Mouse (Mus musculus) T-helper 1 cell (primary cell): ENCODE measurements around the gene Rgs14.

Source experiments
- in situ Hi-C: fragments of 300-600 bp; cut with MboI, MseI; formaldehyde crosslinking; loops from one replicate; pipeline ENCODE4 v1.15.1; 2025; ENCODE audit warnings: high pct_unique_total_duplicates

The Rgs14 gene

DNA sequence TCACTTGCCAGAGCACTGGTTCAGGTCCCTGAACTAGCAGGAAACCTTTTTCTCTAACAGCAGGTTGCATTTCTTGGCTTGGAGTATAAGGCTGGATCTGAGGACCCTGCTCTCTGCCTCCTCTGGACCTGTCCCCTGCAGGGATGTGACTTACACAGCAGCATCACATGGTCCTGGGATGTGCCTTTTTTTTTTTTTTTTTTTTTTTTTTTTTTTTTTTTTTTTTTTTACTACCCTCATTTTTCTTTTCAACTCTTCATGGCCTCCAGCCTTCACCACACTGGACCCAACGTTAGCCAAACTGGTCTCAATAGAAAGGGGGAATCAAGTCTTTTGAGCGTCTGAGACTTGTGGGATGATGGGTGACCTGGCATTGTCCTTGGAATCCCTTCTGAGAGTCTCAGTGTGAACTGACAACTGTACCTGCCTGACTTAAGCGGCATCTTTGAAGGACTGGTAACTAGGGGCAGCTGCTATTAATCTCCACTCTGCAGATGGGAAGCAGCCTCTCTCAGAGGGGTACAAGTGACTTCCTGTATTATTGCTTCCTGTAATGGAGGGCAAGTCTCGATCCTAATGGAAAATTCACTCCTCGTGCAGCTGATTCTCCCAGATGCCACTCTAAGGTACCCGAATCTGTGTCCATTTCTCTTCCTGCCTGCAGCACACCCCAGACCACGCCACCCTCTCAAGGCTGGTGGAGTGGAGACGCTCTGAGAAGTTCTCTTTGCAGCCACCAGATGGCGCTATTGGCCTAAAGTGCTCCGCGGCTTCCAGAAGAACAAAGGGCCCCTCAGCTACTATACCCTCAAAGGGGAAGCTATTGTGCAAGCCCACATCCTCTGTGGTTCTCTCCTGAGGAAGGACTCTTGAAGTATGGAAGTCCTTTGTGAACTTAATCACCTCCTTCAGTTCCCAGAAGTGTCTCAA is 35.6 kb downstream of the Rgs14 start:
- in situ Hi-C loops, result loop anchor here (5.0 kb wide), 1 partner anchor 117 kb away; no protein-coding TSS in a partner anchor

- in situ Hi-C loops, result loop anchor here (5.0 kb wide), 1 partner anchor 116 kb away; no protein-coding TSS in a partner anchor
Measured at GRCm38 (mm10) chr13:55405783-55406390, 36.4 kb downstream of the Rgs14 start.

GRCm38 (mm10) chr13:55407341-55407740 is 37.8 kb downstream of the Rgs14 start:
- in situ Hi-C loops, result loop anchor here (5.0 kb wide), 1 partner anchor 115 kb away; no protein-coding TSS in a partner anchor

DNA sequence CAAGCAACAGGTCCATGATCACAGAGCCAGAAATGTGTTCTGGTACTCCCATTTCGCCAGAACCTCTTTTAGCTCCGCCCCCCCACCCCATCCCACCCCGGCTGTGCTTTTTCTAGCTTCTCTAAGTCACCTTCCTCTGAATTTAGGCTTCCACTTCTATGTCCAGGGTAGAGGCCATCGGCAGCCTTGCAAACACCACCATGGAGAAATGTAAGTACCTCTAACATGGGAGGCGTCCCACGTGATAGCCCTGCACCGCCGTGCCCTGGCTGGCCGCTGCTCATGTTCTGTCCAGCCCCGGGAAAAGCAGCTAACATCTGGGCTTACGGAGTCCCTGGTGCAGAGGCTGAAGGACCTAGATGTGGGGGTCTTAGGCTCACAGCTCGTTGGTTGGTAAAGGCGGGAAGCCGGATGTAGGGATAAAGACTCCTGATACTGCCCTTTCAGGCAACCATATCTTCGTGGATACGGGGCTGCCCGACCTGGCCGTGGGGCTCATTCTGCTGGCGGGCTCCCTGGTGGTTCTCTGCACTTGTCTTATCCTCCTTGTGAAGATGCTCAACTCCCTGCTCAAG is 39.1 kb downstream of the Rgs14 start:
- in situ Hi-C loops, result loop anchor here (5.0 kb wide), 1 partner anchor 114 kb away; no protein-coding TSS in a partner anchor

DNA sequence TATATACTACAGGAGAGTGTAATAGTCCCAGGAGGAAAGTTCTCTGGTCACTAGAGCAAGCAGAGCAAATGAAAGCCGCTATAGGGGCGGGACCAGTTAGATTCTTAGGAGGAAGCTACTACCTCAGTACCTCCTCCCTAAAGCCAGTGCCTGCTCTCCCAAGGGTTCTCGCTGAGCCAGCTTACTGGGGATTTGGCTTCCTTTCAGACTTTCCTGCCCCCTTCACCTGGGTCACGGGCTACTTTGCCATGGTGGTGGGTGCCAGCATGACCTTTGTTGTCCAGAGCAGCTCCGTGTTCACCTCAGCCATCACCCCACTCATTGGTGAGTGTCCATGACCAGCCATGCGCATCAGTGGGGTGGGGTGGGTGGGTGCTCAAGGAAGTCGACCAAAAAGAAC is 42.3 kb downstream of the Rgs14 start:
- in situ Hi-C loops, result no loop called here

DNA sequence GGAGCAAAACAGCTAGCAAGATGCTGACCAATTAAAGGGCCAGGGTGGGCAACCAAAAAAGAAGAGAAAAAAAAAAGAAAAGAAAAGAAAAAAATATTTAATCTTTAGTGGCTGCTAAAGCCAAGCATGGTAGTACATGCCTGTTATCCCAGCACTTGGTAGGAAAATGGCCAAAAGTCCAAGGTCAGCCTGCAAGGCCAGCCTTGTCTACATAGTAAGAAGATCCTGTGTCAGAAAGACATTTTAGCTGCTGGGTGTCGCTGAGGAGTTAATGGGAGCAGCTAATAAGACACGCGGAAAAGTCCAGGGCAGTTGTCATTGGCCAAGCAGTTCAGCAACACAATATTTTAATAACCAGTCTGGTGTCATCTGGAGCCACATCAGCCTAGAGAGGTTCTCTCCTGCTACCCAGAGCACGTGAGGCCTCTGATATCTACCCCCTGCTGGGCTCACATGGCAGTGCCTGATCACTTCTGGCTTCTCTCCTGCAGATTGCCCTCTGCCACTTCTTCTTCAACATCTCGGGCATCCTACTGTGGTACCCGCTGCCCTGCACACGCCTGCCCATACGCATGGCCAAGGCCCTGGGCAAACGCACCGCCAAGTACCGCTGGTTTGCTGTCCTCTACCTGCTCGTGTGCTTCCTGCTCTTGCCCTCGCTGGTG is 43.2 kb downstream of the Rgs14 start:
- in situ Hi-C loops, result no loop called here

- in situ Hi-C loops, result no loop called here
Measured at GRCm38 (mm10) chr13:55413333-55413732, 43.8 kb downstream of the Rgs14 start.

DNA sequence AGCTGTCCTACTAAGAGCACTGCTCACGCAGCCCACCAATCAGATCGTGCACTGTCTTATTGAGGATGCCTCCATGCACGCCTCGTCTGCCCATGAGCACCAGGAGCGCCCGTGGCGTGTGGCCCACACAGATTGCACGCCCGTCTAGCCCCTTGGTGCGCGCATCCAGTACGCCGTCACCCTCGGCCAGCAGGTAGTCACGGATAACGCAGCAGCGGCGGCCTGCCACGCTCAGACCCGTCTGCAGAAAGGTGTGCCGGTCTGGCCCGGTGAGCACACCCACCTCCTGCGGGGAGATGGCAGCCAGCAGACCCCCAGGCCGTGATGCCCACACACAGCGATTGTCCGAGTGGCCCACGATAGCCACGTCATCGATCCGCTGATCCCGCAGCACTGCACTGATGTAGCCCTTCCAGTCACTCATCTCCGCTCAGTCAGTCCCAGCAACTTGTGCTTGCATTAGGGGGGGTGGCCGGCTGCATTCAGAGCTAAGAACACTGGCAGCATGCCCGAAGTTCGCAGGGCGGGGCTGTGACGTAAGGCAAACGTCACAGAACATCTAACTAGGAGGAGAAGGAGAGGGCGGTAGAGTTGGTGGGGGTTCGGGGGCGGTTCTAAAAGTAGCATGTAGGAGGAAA is 45.3 kb downstream of the Rgs14 start, which contains the start of gene Pfn3:
Gene Pfn3 (minus strand): TSS at position 490 of the 638 bp plus-strand sequence.
- in situ Hi-C loops, result no loop called here

DNA sequence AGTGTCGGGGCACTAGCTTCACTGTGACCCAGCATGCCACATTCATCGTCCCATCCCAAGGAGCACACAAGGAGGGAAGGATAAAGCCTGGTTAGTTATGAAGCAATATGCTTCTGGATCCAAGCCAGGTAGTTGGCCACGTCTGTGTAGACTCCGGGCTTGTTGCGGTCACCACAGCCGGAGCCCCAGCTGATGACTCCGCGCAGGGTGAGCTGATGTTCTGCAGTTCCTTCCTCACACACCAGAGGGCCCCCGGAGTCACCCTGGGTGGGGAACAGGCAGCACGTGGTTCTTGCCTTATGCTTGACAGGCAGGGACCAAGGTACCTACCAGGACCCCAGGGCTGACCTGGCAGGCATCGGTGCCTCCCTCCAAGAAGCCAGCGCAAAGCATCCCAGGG is 48.5 kb downstream of the Rgs14 start:
- in situ Hi-C loops, result no loop called here

GRCm38 (mm10) chr13:55419142-55419541 is 49.6 kb downstream of the Rgs14 start:
- in situ Hi-C loops, result no loop called here

DNA sequence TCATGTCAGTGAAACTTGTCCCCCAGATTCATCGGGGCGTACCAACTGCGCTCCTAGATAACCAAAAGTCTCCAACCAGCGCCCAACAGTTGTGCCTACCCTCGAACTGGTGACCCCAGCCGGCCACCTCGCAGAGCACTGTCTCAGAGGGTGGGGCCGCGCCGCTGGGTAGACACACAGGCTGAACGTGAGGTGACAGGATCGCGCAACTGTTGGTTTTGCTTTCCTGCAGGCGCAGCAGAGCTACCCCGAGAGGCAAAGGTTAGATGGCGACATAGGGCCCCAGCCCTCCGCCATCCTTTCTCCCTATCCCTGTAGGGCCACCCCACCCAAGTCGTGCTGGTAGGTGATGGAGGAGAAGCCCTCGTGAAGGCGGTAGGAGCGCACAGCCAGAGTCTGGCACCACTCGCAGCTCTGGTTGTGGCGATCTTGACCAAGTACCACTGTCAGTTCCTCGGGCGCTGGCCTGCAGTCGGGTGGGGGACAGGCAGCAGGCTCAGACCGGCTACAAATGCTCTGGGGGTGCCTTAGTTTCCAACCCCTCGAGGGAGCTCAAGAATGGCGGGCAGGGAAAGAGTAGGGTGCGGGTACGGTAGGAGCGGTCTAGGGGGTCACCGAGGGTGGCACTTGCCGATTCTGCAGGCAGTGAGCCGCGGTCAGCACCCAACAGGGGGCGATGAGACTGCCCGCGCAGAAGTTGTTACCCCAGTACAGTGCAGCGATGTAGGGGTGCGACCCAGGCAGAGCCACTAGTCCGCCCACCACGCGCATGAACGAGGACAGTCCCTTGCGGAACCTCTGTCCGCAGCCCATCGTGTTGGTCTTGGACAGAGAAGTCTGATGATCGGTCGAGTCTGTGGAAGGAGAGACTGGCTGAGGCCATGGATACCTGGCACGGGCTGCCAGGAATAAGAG is 50.7 kb downstream of the Rgs14 start:
- in situ Hi-C loops, result loop anchor here (5.0 kb wide), 1 partner anchor 47 kb away; no protein-coding TSS in a partner anchor

GRCm38 (mm10) chr13:55420933-55421800 is 51.6 kb downstream of the Rgs14 start:
- in situ Hi-C loops, result loop anchor here (5.0 kb wide), 1 partner anchor 46 kb away; no protein-coding TSS in a partner anchor

- in situ Hi-C loops, result no loop called here
Measured at GRCm38 (mm10) chr13:55426613-55427012, 57.1 kb downstream of the Rgs14 start, which contains the start of gene F12. Gene F12 (minus strand): TSS chr13:55426793.

DNA sequence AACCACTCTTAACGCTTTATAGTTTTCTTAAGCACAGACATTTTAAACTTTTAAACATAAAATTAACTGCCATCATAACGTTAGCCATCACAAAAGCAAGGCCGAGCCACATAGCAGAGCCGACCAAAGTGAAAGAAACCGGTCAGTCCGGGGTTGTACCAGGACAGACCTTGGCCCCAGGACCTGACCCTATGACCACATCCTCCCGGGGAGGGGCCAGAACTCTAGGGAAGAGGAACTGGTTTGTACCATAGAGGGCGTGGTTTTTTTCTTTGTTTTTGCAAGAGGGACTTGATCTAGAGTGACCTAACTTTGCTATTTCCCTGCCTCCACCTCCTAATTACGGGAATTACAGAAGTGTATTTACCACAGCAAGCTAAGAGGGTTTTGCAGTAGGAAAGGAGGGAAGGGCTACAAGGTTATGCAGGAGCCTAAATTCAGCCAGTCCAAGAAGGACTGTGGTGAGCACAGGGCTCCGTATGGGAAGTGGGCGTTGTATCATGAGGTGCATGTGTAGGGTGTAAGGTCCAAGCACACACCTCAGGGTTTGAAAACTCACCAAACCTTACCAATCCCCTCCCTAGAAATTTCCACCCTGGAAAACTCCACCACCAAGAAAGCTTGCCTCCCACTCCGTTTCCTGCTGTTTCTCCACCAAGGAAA is 59.8 kb downstream of the Rgs14 start:
- in situ Hi-C loops, result no loop called here

- in situ Hi-C loops, result no loop called here
Measured at GRCm38 (mm10) chr13:55430566-55430965, 61.0 kb downstream of the Rgs14 start.

- in situ Hi-C loops, result no loop called here
Measured at GRCm38 (mm10) chr13:55431889-55432685, 62.6 kb downstream of the Rgs14 start.
